Mouse (Mus musculus) inflammation-experienced regulatory T-cells (primary cell): ENCODE measurements around the gene Olfr983. TPM values are rescaled to one million over a fixed set of nuclear protein-coding genes. Genes with fewer than 3 reads are reported as not detected.

Experiments
- polyA plus RNA-seq, 2 experiments: library from polyadenylated mRNA; unstranded; fragments of 100-300 nt; shearing (Covaris generic); gene quantifications; one replicate each; pipeline ENCODE4 v1.2.1; 2017

The Olfr983 gene
- not detected for polyA plus RNA-seq

GRCm38 (mm10) chr9:40093495-40093894, at the start of gene Olfr983:
Olfr983 (minus strand) TSS chr9:40093595.

DNA sequence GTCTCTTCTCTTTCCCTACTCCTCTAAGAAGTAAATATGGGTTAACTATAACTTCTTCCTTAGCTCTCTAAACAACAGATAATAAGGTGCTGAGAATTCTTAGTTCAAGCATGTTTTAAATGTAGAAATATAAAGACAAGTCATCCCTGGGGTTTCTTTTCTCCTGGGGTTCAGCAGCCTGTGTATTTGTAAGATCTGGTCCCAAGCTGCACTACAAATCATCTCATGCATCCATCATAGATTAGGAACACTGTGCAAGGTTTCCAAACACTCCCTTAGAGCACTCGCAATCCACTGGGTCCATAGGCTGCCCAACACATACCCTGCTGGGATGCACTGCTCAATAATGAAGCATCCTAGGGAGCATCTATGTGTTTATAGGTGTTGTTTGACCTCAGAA, 36.7 kb upstream of the Olfr983 start, which contains the start of gene Olfr985:
TSS of gene Olfr985 (minus strand) at position 101 of the 400 bp plus-strand sequence.

DNA sequence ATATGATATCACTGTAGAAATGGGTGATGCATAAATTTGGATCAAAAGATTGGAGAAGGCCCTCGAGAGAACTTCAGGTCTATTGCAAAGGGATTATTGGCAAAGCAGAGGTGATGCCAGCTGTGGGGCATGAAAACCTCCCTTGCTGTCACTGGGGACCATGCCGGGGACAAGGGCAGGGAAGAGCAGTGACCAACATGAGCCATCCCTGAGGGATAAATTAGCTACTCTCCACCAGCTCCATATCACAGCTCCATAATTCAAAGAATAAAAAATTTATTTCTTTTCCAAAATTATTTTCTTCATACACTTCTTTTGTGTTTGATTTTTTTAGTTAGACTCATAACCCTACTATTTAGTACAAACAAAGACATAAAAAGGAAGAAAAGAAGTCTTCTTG, 20.7 kb upstream of the Olfr983 start, which contains the start of gene Olfr984:
TSS of gene Olfr984 (minus strand) at position 101 of the 400 bp plus-strand sequence.

DNA sequence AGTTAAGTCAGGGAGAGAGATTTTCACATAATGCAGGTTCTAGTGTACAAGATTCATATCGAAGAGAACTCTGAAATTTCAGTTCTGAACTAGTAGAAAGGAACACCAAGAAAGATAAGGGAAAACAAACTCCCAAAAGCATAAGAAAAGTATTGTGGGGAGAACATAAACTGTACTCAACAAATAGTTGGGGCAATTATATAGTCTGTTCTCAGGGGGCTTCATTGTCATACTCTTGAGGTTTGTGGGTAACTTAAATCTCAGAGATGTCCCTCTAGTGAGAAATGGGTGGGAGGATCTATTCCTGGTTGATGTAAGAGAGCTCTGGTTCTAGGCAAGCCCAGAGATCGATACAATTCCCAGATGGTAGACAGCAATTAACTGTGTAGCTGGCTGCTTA, 19.9 kb downstream of the Olfr983 start, which contains the start of gene Olfr982:
TSS of gene Olfr982 (plus strand) at position 301 of the 400 bp plus-strand sequence.

Other genes with a start within 250 kb of the Olfr983 start
- not detected for gene Olfr972, start 227.2 kb downstream of the Olfr983 start, polyA plus RNA-seq
- gene Olfr229, start 186.3 kb downstream of the Olfr983 start, polyA plus RNA-seq, result not detected
- gene Olfr974, start 156.1 kb downstream of the Olfr983 start, polyA plus RNA-seq, result under 1 TPM in 1 of 2 experiments, not detected in 1; 0.38 TPM
- not detected for gene Olfr975, start 141.5 kb downstream of the Olfr983 start, polyA plus RNA-seq
- gene Olfr976, start 132.5 kb downstream of the Olfr983 start, polyA plus RNA-seq, result not detected
- under 1 TPM in 1 of 2 experiments, not detected in 1; 0.37 TPM for gene Olfr978, start 101.5 kb downstream of the Olfr983 start, polyA plus RNA-seq
- gene Olfr979, start 90.1 kb downstream of the Olfr983 start, polyA plus RNA-seq, result not detected
- not detected for gene Olfr980, start 84.0 kb downstream of the Olfr983 start, polyA plus RNA-seq
- under 1 TPM; 0.06 to 0.17 TPM for gene Olfr981, start 72.1 kb downstream of the Olfr983 start, polyA plus RNA-seq
- under 1 TPM; 0.24 to 0.27 TPM for gene Olfr982, start 19.8 kb downstream of the Olfr983 start, polyA plus RNA-seq
- under 1 TPM in 1 of 2 experiments, not detected in 1; 0.15 TPM for gene Olfr984, start 20.6 kb upstream of the Olfr983 start, polyA plus RNA-seq
- gene Olfr985, start 36.6 kb upstream of the Olfr983 start, polyA plus RNA-seq, result not detected
- not detected for gene Tmem225, start 54.5 kb upstream of the Olfr983 start, polyA plus RNA-seq
- gene Olfr986, start 87.3 kb upstream of the Olfr983 start, polyA plus RNA-seq, result under 1 TPM in 1 of 2 experiments, not detected in 1; 0.54 TPM
- 1 to 10 TPM; 2.9 TPM for gene Zfp202, start 98.7 kb upstream of the Olfr983 start, polyA plus RNA-seq
- under 1 TPM in 1 of 2 experiments, not detected in 1; 0.69 TPM for gene Scn3b, start 175.6 kb upstream of the Olfr983 start, polyA plus RNA-seq